In the genomic region with DNA sequence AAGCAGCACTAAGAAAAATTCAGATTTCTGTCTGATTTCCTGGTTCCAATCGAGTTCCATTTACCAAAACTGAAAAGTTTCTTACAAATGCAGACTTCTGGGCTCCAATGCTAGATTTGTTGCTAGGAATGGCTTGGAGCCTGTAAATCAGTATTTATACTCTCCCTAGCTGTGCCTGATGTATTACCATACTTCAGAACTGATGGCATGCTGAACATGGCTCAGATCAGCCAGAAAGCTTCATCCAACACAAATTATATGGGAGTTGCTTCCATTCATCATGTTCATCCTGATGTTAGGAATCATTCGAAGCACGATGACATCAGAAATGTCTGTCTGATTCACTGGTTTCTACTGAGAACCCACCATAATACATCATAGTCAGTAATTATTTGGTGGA, we compare ENCODE assay signal across 19 mouse cellular contexts.
"Had no signal": no experiment of that assay in that cellular context is flagged by ENCODE, and none has a peak within 500 bp of the region (broad histone marks: within the 10 kb centered on the region; RNA-seq: fewer than 3 reads in every experiment).

No protein-coding gene starts in this region.

- H3K27ac ChIP-seq: liver, embryonic 13.5 days; liver, embryonic 15.5 days; lung, embryonic 15.5 days; macrophage; midbrain, embryonic 10.5 days; midbrain, embryonic 12.5 days had no signal

- ATAC-seq: liver, postnatal 0 days; lung, postnatal 0 days; midbrain, embryonic 16.5 days had no signal

- H3K27me3 ChIP-seq: liver, embryonic 13.5 days; liver, embryonic 15.5 days; lung, embryonic 15.5 days; megakaryocyte, embryonic 14.5 days; midbrain, embryonic 12.5 days had no signal

- H3K4me1 ChIP-seq: liver, embryonic 13.5 days; liver, embryonic 15.5 days; lung, embryonic 15.5 days; megakaryocyte, embryonic 14.5 days; midbrain, embryonic 10.5 days; midbrain, embryonic 12.5 days had no signal

- H3K36me3 ChIP-seq: liver, embryonic 13.5 days; liver, embryonic 15.5 days; lung, embryonic 15.5 days; midbrain, embryonic 10.5 days; midbrain, embryonic 12.5 days had no signal

- DNase-seq: liver, embryonic 13.5 days; liver, postnatal 0 days; lung, adult 2 months; lung, postnatal 14 days; lung, postnatal 36 days; midbrain, embryonic 14.5 days; right cerebral cortex, postnatal 14 days; thymus, adult 18-20 months; thymus, postnatal 14 days; thymus, postnatal 36 days had no signal

- H3K9me3 ChIP-seq: liver, embryonic 13.5 days; liver, embryonic 15.5 days; lung, embryonic 15.5 days; megakaryocyte, embryonic 14.5 days; midbrain, embryonic 10.5 days; midbrain, embryonic 12.5 days had no signal

- H3K4me3 ChIP-seq: liver, embryonic 13.5 days; liver, embryonic 15.5 days; lung, embryonic 15.5 days; megakaryocyte, embryonic 14.5 days; midbrain, embryonic 10.5 days; midbrain, embryonic 12.5 days; myocyte had no signal

- H3K9ac ChIP-seq: liver, embryonic 13.5 days; liver, embryonic 15.5 days; liver, postnatal 0 days; lung, embryonic 15.5 days; midbrain, embryonic 12.5 days had no signal

- H3K4me2 ChIP-seq: liver, embryonic 13.5 days; liver, embryonic 15.5 days; lung, embryonic 15.5 days; midbrain, embryonic 12.5 days had no signal
